Mouse (Mus musculus) midbrain, postnatal 0 days (tissue): Measurements from ENCODE around the gene Rpl23a. TPM values are rescaled to one million over a fixed set of nuclear protein-coding genes. Genes with fewer than 3 reads are reported as not detected.

ENCODE experiments used
- ATAC-seq: fragments of 200-750 bp; cut with Nextera tagmentation; 2 replicates; pipeline ENCODE4 v1.8.0; 2017; ENCODE audit warnings: moderate number of reproducible peaks, mild to moderate bottlenecking, moderate TSS enrichment, moderate library complexity; ENCODE audit not compliant: low FRiP score
- DNase-seq: peaks from one replicate; pipeline ENCODE4 v3.0.0-alpha.2; 2015; ENCODE audit warnings: low spot score
- H3K27ac ChIP-seq: fragments of 300-500 bp; sonication (generic); 2 replicates; pipeline ENCODE4 v1.5.1; 2014; ENCODE audit warnings: low read depth, mild to moderate bottlenecking, low read length, mixed read lengths
- H3K27me3 ChIP-seq: fragments of 300-500 bp; sonication (generic); 2 replicates; pipeline ENCODE4 v1.6.1; 2014; ENCODE audit warnings: low read length, control low read depth, mixed read lengths; ENCODE audit not compliant: insufficient read depth
- H3K36me3 ChIP-seq: fragments of 300-500 bp; sonication (generic); 2 replicates; pipeline ENCODE4 v1.6.1; 2014; ENCODE audit warnings: low read length, control low read depth, mixed read lengths; ENCODE audit not compliant: insufficient read depth
- H3K4me1 ChIP-seq: fragments of 300-500 bp; sonication (generic); 2 replicates; pipeline ENCODE4 v1.6.1; 2014; ENCODE audit warnings: mild to moderate bottlenecking, control low read depth, antibody characterized with exemption, low read length, mixed read lengths; ENCODE audit not compliant: insufficient read depth
- H3K4me2 ChIP-seq: fragments of 300-500 bp; sonication (generic); 2 replicates; pipeline ENCODE4 v1.6.1; 2014; ENCODE audit warnings: low read depth, mild to moderate bottlenecking, low read length, mixed read lengths; ENCODE audit not compliant: poor library complexity, severe bottlenecking
- H3K4me3 ChIP-seq: fragments of 300-500 bp; sonication (generic); 2 replicates; pipeline ENCODE4 v1.5.1; 2014; ENCODE audit warnings: low read depth, mild to moderate bottlenecking, low read length, moderate library complexity
- H3K9ac ChIP-seq: fragments of 300-500 bp; sonication (generic); replicated peaks from 2 replicates; pipeline ENCODE4 v1.6.1; 2014; ENCODE audit warnings: mild to moderate bottlenecking, low read length, moderate library complexity, mixed read lengths; ENCODE audit not compliant: poor library complexity, severe bottlenecking
- H3K9me3 ChIP-seq: fragments of 300-500 bp; sonication (generic); 2 replicates; pipeline ENCODE4 v1.6.1; 2016; ENCODE audit warnings: low read length, control low read depth
- CTCF ChIP-seq: IDR thresholded peaks from 2 replicates; pipeline ENCODE4 v1.5.1; 2016; ENCODE audit warnings: antibody characterized with exemption, mild to moderate bottlenecking
- WGBS: fragments of 180-500 bp; shearing (Covaris S2); extraction: QIAGEN DNeasy Blood & Tissue Kit; methylation state at CpG from one replicate; pipeline ENCODE4 v1.1.7; 2014; 5-methylcytosine and 5-hydroxymethylcytosine counted together
- polyA plus RNA-seq: library from polyadenylated mRNA; unstranded; fragments of >200 nt; fragmentation: Nextera tagmentation; extraction: Ambion mirVana; gene quantifications from 2 replicates; pipeline ENCODE4 v1.2.1, GENCODE M21; 2015
- total RNA-seq: library from RNA; depleted of rRNA; stranded (reverse); fragments of >200 nt; gene quantifications from 2 replicates; pipeline ENCODE4 v1.2.3, GENCODE M21; 2014

Rpl23a gene
- total and polyA plus RNA-seq, 2 experiments from 2014 or later = 860 to 863 TPM

GRCm38 (mm10) chr11:78163681-78164603 lies 19.4 kb downstream of the Rpl23a start:
- Histone ChIP-seq H3K4me2 (peak overlapping the region; percentile 81), H3K4me3 (peak overlapping the region; percentile 96), H3K36me3 (peaks cover 25% of the 10 kb centered on the region), H3K27me3 (no peaks in the 10 kb centered on the region), H3K27ac (peak overlapping the region; percentile 97), H3K9me3 (no peaks in the 10 kb centered on the region), H3K4me1 (peaks cover 16% of the 10 kb centered on the region), H3K9ac (peak overlapping the region; percentile 99)
- no peak for TF ChIP-seq CTCF
- ATAC-seq = peak; percentile 11; the same call in 1 of the 2 replicates
- under 1% methylated on average over 21 of the region's 22 CpGs for WGBS
- peak; percentile 75 for DNase-seq

DNA sequence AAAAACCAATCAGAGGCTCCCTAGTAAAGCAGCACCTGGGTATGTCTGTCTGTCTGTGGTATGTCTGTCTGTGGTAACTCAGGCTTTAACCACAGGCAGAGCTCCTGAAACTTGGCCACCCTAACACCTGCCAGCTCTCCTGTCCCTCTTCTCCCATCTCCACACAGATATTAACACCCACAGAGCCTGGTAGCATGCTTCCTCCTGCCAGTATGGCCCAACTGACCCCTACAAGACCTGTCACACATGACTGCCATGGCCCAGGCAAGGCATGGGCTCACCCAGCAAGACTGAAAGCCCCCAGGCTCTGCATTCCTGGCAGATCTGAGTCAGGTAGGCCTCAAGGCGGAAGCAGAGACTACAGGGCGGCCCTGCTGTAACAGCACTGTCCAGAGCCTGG lies 20.3 kb downstream of the Rpl23a start:
- no peak for ATAC-seq
- Histone ChIP-seq H3K36me3 (peaks cover 34% of the 10 kb centered on the region), H3K27me3 (no peaks in the 10 kb centered on the region), H3K4me2 (peak overlapping the region; percentile 81), H3K4me3 (peak overlapping the region; percentile 96), H3K9ac (peak overlapping the region; percentile 99), H3K27ac (peak overlapping the region; percentile 97), H3K4me1 (peaks cover 16% of the 10 kb centered on the region), H3K9me3 (no peaks in the 10 kb centered on the region)
- no peak for DNase-seq
- no peak for TF ChIP-seq CTCF
- WGBS = 84% methylated on average over 2 of the region's 2 CpGs

DNA sequence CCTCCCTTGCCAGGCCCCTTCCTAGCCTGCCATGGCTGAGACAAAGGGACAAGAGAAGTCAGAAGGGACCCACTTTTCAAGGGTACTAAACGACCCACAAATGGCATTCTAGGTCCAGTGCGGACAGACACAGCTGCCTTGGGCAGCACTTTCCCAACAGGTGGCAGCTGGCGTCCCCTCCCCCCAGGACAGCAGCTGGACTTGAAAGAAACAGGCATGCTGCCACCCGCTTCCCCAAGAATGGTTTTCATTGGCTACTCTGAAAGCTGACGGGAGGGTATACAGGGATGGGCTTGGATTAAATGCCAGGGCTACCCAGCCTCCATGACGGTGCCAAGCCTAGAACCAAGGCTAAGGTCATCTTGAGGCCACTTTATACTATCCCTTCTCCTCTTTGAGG lies 20.9 kb downstream of the Rpl23a start:
- no peak for TF ChIP-seq CTCF
- no peak overlapping the region for H3K4me3 ChIP-seq
- no peak for ATAC-seq
- H3K4me1 ChIP-seq = peaks cover 16% of the 10 kb centered on the region
- peak overlapping the region; percentile 81 for H3K4me2 ChIP-seq
- DNase-seq = peak; percentile 77
- no peaks in the 10 kb centered on the region for H3K9me3 ChIP-seq
- H3K36me3 ChIP-seq = peaks cover 38% of the 10 kb centered on the region
- H3K27ac ChIP-seq = peak overlapping the region; percentile 97
- WGBS = 25% methylated on average over 6 of the region's 6 CpGs
- H3K9ac ChIP-seq = no peak overlapping the region; the same call in 1 of the 2 replicates
- H3K27me3 ChIP-seq = no peaks in the 10 kb centered on the region

GRCm38 (mm10) chr11:78161968-78162367 lies 21.4 kb downstream of the Rpl23a start:
- Histone ChIP-seq H3K27me3 (no peaks in the 10 kb centered on the region), H3K4me3 (no peak overlapping the region), H3K36me3 (peaks cover 39% of the 10 kb centered on the region), H3K4me2 (peak overlapping the region; percentile 81), H3K27ac (peak overlapping the region; percentile 97; the same call in 1 of the 2 replicates), H3K9ac (no peak overlapping the region), H3K4me1 (peaks cover 16% of the 10 kb centered on the region), H3K9me3 (no peaks in the 10 kb centered on the region)
- WGBS = 55% methylated on average over 4 of the region's 4 CpGs
- peak; percentile 61 for DNase-seq
- no peak for ATAC-seq
- no peak for TF ChIP-seq CTCF

GRCm38 (mm10) chr11:78161169-78161568 lies 22.2 kb downstream of the Rpl23a start:
- H3K36me3 ChIP-seq = peaks cover 39% of the 10 kb centered on the region
- no peak overlapping the region for H3K4me3 ChIP-seq
- H3K4me2 ChIP-seq = no peak overlapping the region
- H3K27ac ChIP-seq = peak overlapping the region; percentile 51; the same call in 1 of the 2 replicates
- no peak for TF ChIP-seq CTCF
- H3K9ac ChIP-seq = no peak overlapping the region
- H3K9me3 ChIP-seq = no peaks in the 10 kb centered on the region
- H3K27me3 ChIP-seq = no peaks in the 10 kb centered on the region
- 88% methylated on average over 14 of the region's 14 CpGs for WGBS
- peaks cover 14% of the 10 kb centered on the region for H3K4me1 ChIP-seq
- DNase-seq = no peak
- ATAC-seq = no peak

DNA sequence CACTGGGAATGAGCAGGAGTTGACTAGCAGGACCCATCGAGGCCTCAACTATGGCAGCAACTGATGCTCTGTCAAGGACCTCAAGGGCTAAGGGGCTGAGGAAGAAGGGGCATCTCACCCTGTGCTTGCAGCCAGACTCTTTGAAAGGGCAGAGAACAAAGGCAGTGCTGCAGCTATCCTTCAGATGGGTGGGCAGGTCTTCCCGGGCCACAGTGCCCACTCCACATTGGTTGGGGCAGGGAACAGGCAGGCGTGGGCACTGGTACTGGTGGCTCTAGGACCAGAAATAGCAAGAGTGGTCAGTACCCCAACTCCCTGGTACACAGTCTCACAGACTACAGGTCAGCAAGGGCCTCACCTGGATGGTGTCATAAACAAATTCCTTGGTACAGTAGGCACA lies 22.7 kb downstream of the Rpl23a start:
- ATAC-seq = no peak

More for the DNA sequence above, 22.7 kb downstream of the Rpl23a start:
- Histone ChIP-seq H3K4me2 (no peak overlapping the region), H3K9ac (no peak overlapping the region), H3K27me3 (no peaks in the 10 kb centered on the region), H3K9me3 (no peaks in the 10 kb centered on the region), H3K4me3 (no peak overlapping the region), H3K27ac (no peak overlapping the region), H3K36me3 (peaks cover 40% of the 10 kb centered on the region), H3K4me1 (peaks cover 9% of the 10 kb centered on the region)
- no peak for DNase-seq
- no peak for TF ChIP-seq CTCF
- WGBS = 93% methylated on average over 3 of the region's 3 CpGs
